Mouse (Mus musculus): ENCODE data around the gene Zfyve27.

GRCm38 (mm10) chr19:42189735-42190134 is 26.0 kb downstream of the Zfyve27 start:
- TF ChIP-seq TCF12 (IDR thresholded peaks at IDR 0.05; ENCODE audit: low read depth, low read length): no peak
- TF ChIP-seq ZC3H11A (IDR thresholded peaks at IDR 0.05; ENCODE audit: low read depth, low read length): no peak
- no peak for TF ChIP-seq CTCF (IDR thresholded peaks at IDR 0.05 in 2 of 3, conservative IDR thresholded peaks at IDR 0.05 in 1 of 3; ENCODE audit: control insufficient read depth in 1 of 3, insufficient read depth in 1 of 3, low read depth in 2 of 3, low read length in 3 of 3, poor library complexity in 1 of 3, severe bottlenecking in 1 of 3)

All from MEL (cell line).